Mouse (Mus musculus) natural killer cell, adult 2 months (primary cell): ENCODE data around the gene Foxc1.

Experiments
- DNase-seq, 2 experiments: peaks; one replicate each; pipeline ENCODE4 v3.0.0; 2022; ENCODE audit warnings: low spot score in 2 of 2

Gene Foxc1

GRCm38 (mm10) chr13:31830332-31830731 is 23.9 kb downstream of the Foxc1 start:
- DNase-seq = no peak

GRCm38 (mm10) chr13:31835802-31836201 is 29.4 kb downstream of the Foxc1 start:
- DNase-seq = no peak

GRCm38 (mm10) chr13:31849258-31849971 is 43.0 kb downstream of the Foxc1 start:
- DNase-seq = no peak

- no peak for DNase-seq
Observed at GRCm38 (mm10) chr13:31853564-31853963, 47.1 kb downstream of the Foxc1 start.

GRCm38 (mm10) chr13:31854000-31854399 is 47.6 kb downstream of the Foxc1 start:
- DNase-seq = no peak

GRCm38 (mm10) chr13:31860200-31860599 is 53.8 kb downstream of the Foxc1 start:
- DNase-seq = no peak
